1 mouse cellular context compared by ENCODE assay signal in genomic region chr11:44665156-44665682, GRCm38 (mm10).
TF ChIP-seq lines count a peak whose summit lies in the region.

No protein-coding gene starts in this region.

TF ChIP-seq in CH12.LX, 34 proteins besides CTCF, POLR2A, EP300 and RAD21 (continued from another document):
- TF ChIP-seq USF1 (IDR thresholded peaks at IDR 0.05; ENCODE audit: low read depth, low read length) (peak; percentile 44), USF2 (conservative IDR thresholded peaks at IDR 0.05; ENCODE audit: low read depth, low read length) (no peak), NELFE (IDR thresholded peaks at IDR 0.05; ENCODE audit: low read depth, low read length) (peak; percentile 77), ZMIZ1 (IDR thresholded peaks at IDR 0.05; ENCODE audit: low read depth, low read length) (peak; percentile 70), KAT2A (IDR thresholded peaks at IDR 0.05; ENCODE audit: insufficient replicate concordance, low read length) (no peak), MAZ (IDR thresholded peaks at IDR 0.05; ENCODE audit: low read depth, low read length) (peak; percentile 85; the same call in 1 of the 2 replicates), GABPA (IDR thresholded peaks at IDR 0.05; ENCODE audit: insufficient replicate concordance, low read depth, low read length) (no peak), SIN3A (IDR thresholded peaks at IDR 0.05; ENCODE audit: low read length) (peak; percentile 94), MEF2A (IDR thresholded peaks at IDR 0.05; ENCODE audit: borderline replicate concordance, low read depth, low read length) (no peak; the same call in none of the 2 replicates), CHD2 (IDR thresholded peaks at IDR 0.05; ENCODE audit: low read length) (peak; percentile 86), MXI1 (IDR thresholded peaks at IDR 0.05; ENCODE audit: low read depth, low read length) (peak; percentile 99), NRF1 (IDR thresholded peaks at IDR 0.05; ENCODE audit: low read depth, low read length) (peak; percentile 28; the same call in 1 of the 2 replicates), JUND (conservative IDR thresholded peaks at IDR 0.05; ENCODE audit: low read depth, low read length) (no peak), ZKSCAN1 (IDR thresholded peaks at IDR 0.05; ENCODE audit: borderline replicate concordance, low read depth, low read length) (no peak), CHD1 (IDR thresholded peaks at IDR 0.05; ENCODE audit: low read depth, low read length) (peak; percentile 93), TBP (conservative IDR thresholded peaks at IDR 0.05; ENCODE audit: low read depth, low read length) (0 out of 2 replicates have a peak, but pooled peaks have one; percentile 61), ETS1 (conservative IDR thresholded peaks at IDR 0.05; ENCODE audit: low read depth, low read length) (peak; percentile 77), POLR2AphosphoS2 (IDR thresholded peaks at IDR 0.05; ENCODE audit: low read depth, low read length) (0 out of 2 replicates have a peak, but pooled peaks have one; percentile 43), SMC3 (IDR thresholded peaks at IDR 0.05; ENCODE audit: low read depth, low read length) (peak; percentile 14; the same call in 1 of the 2 replicates), UBTF (IDR thresholded peaks at IDR 0.05; ENCODE audit: low read depth, low read length) (peak; percentile 44; the same call in 1 of the 2 replicates), TCF12 (IDR thresholded peaks at IDR 0.05; ENCODE audit: low read depth, low read length) (peak; percentile 77), MYC (IDR thresholded peaks at IDR 0.05; ENCODE audit: low read depth, low read length) (peak; percentile 94), PAX5 (IDR thresholded peaks at IDR 0.05; ENCODE audit: low read length) (no peak)
